Mouse (Mus musculus): ENCODE results near the gene Cd36. TPM values are rescaled to one million over a fixed set of nuclear protein-coding genes. Genes with fewer than 3 reads are reported as not detected.

Gene Cd36
- polyA plus RNA-seq, 1 experiment from 2014 or later: 0.53 TPM

- Histone ChIP-seq H3K9me3 (replicated peaks) (no peaks in the 10 kb centered on the region), H3K27ac (no peak overlapping the region), H3K4me2 (no peak overlapping the region), H3K36me3 (ENCODE audit: poor library complexity, severe bottlenecking) (no peaks in the 10 kb centered on the region), H3K4me3 (no peak overlapping the region), H3K4me1 (no peaks in the 10 kb centered on the region), H3K9ac (no peak overlapping the region), H3K27me3 (no peaks in the 10 kb centered on the region)
- 73% methylated on average over 3 of the region's 3 CpGs for WGBS
- ATAC-seq: no peak
Measured at GRCm38 (mm10) chr5:17748293-17748692, 140.3 kb downstream of the Cd36 start.

- H3K4me1 ChIP-seq: no peaks in the 10 kb centered on the region
- H3K9ac ChIP-seq: no peak overlapping the region
- 31% methylated on average over 5 of the region's 5 CpGs for WGBS
- H3K27ac ChIP-seq: no peak overlapping the region
- H3K4me2 ChIP-seq: no peak overlapping the region
- H3K9me3 ChIP-seq (replicated peaks): no peaks in the 10 kb centered on the region
- no peak for ATAC-seq
- no peaks in the 10 kb centered on the region for H3K36me3 ChIP-seq (ENCODE audit: poor library complexity, severe bottlenecking)
- H3K27me3 ChIP-seq: no peaks in the 10 kb centered on the region
- H3K4me3 ChIP-seq: no peak overlapping the region
Measured at GRCm38 (mm10) chr5:17747143-17747542, 141.5 kb downstream of the Cd36 start.

GRCm38 (mm10) chr5:17746520-17746919, 142.1 kb downstream of the Cd36 start:
- Histone ChIP-seq H3K36me3 (ENCODE audit: poor library complexity, severe bottlenecking) (no peaks in the 10 kb centered on the region), H3K4me1 (no peaks in the 10 kb centered on the region)
- no peak for ATAC-seq

DNA sequence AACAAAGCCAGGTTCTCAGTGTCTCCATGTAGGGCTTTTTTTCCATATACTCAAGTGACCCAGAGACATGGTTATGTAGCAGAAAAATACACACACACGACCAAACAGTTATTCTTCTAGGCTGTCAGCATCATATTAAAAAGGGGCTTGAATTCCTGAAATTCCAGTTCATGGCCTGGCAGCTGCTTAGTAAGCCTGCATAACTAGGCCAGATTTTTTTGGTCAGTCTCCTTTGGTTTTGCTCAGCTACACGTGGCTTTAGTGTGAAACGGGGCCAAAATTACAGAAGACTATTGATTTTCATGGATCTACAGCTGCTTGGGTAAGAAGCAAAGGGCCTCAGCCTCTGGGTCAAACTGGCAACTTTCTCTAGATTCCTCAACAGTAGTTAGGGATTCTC, 148.8 kb downstream of the Cd36 start:
- no peaks in the 10 kb centered on the region for H3K9me3 ChIP-seq (replicated peaks)
- no peak overlapping the region for H3K4me2 ChIP-seq
- ATAC-seq: no peak
- H3K36me3 ChIP-seq (ENCODE audit: poor library complexity, severe bottlenecking): no peaks in the 10 kb centered on the region
- H3K4me1 ChIP-seq: no peaks in the 10 kb centered on the region
- no peak overlapping the region for H3K9ac ChIP-seq
- H3K27ac ChIP-seq: no peak overlapping the region
- H3K27me3 ChIP-seq: no peaks in the 10 kb centered on the region
- no peak overlapping the region for H3K4me3 ChIP-seq
- WGBS: 57% methylated on average over 3 of the region's 3 CpGs

More at GRCm38 (mm10) chr5:17746520-17746919, 142.1 kb downstream of the Cd36 start:
- Histone ChIP-seq H3K27me3 (no peaks in the 10 kb centered on the region), H3K9me3 (replicated peaks) (no peaks in the 10 kb centered on the region), H3K4me3 (no peak overlapping the region), H3K4me2 (no peak overlapping the region), H3K9ac (no peak overlapping the region), H3K27ac (no peak overlapping the region)

Other genes with a start within 250 kb of the Cd36 start
- not detected in 2 replicates for gene Gnat3, start 73.7 kb upstream of the Cd36 start, polyA plus RNA-seq (2015; fragmentation: Nextera tagmentation; extraction: Ambion mirVana)